Mouse (Mus musculus): ENCODE data around the gene Micall2.

DNA sequence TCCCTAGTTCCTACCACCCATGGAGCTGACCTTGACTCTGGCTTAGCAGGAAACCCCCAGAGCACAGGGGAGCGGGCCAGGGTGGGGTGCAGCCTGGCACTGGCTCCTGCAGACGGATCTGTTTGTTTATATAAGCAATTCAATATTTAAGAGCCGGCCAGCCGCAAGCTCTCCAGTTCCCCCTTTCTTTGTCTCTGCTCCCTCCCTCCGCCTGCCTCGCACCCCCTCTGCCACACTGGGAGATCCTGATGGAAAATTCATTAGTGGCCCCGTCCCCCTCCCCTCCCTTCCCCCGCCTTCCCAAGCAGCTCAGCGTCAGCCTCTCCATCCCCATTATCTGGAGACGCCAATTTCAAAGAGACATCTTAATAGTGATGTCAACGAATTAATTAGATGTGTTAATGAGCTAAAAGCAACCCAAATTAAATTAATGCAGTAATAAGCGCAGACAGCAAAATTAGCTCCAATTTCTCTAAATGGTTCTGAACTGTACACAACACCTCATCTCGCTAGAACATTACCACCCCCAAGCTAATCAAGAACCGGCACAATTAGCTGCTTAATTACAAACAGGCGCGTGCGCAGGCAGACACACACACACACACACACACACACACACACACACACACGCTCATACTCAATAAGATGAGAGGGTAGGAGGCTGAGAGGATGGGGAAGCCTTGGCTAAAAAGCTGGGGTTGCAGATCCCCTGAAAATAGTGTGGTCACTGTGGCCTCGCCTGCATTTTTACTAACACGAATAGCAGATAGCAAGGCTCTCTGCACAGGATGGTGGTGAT, 54.1 kb downstream of the Micall2 start:
- TF ChIP-seq CTCF (IDR thresholded peaks at IDR 0.05; ENCODE audit: low read depth, low read length): no peak
- no peak for TF ChIP-seq GATA2 (IDR thresholded peaks at IDR 0.05; ENCODE audit: borderline replicate concordance, low read depth, low read length)

Data from G1E (cell line).